Mouse (Mus musculus) forebrain, postnatal 0 days (tissue): ENCODE data around the gene Ubb. TPM values are rescaled to one million over a fixed set of nuclear protein-coding genes. Genes with fewer than 3 reads are reported as not detected.
A peak's percentile ranks its signal among the peaks of the same experiment; 100 is the strongest.

ENCODE experiments used
- ATAC-seq: fragments of 200-750 bp; cut with Nextera tagmentation; 2 replicates; pipeline ENCODE4 v1.8.0; 2017; ENCODE audit warnings: mild to moderate bottlenecking, moderate library complexity
- DNase-seq: peaks from one replicate; pipeline ENCODE4 v3.0.0-alpha.2; 2015
- H3K27ac ChIP-seq: fragments of 300-500 bp; sonication (generic); 2 replicates; pipeline ENCODE4 v1.5.1; 2014; ENCODE audit warnings: low read depth, mild to moderate bottlenecking, antibody characterized with exemption, low read length, moderate library complexity, mixed read lengths
- H3K27me3 ChIP-seq: fragments of 300-500 bp; sonication (generic); 2 replicates; pipeline ENCODE4 v1.6.1; 2014; ENCODE audit warnings: mild to moderate bottlenecking, low read length, mixed read lengths; ENCODE audit not compliant: insufficient read depth
- H3K36me3 ChIP-seq: fragments of 300-500 bp; sonication (generic); 2 replicates; pipeline ENCODE4 v1.6.1; 2014; ENCODE audit warnings: mild to moderate bottlenecking, moderate library complexity; ENCODE audit not compliant: insufficient read depth
- H3K4me1 ChIP-seq: fragments of 300-500 bp; sonication (generic); 2 replicates; pipeline ENCODE4 v1.6.1; 2014; ENCODE audit warnings: antibody characterized with exemption; ENCODE audit not compliant: insufficient read depth
- H3K4me2 ChIP-seq: fragments of 300-500 bp; sonication (generic); 2 replicates; pipeline ENCODE4 v1.6.1; 2014; ENCODE audit warnings: low read depth, mild to moderate bottlenecking, moderate library complexity
- H3K4me3 ChIP-seq: fragments of 300-500 bp; sonication (generic); 2 replicates; pipeline ENCODE4 v1.5.1; 2014; ENCODE audit warnings: low read depth, low read length, mixed read lengths
- H3K9ac ChIP-seq: fragments of 300-500 bp; sonication (generic); 2 replicates; pipeline ENCODE4 v1.6.1; 2014; ENCODE audit warnings: mild to moderate bottlenecking
- H3K9me3 ChIP-seq: fragments of 300-500 bp; sonication (generic); 2 replicates; pipeline ENCODE4 v1.6.1; 2016; ENCODE audit warnings: low read length
- CTCF ChIP-seq: sonication (generic); IDR thresholded peaks from 2 replicates; pipeline ENCODE4 v1.5.1; 2016; ENCODE audit warnings: antibody characterized with exemption, control low read depth, low read depth
- WGBS: fragments of 180-500 bp; shearing (Covaris S2); extraction: QIAGEN DNeasy Blood & Tissue Kit; methylation state at CpG from one replicate; pipeline ENCODE4 v1.1.7; 2014; 5-methylcytosine and 5-hydroxymethylcytosine counted together
- polyA plus RNA-seq: library from polyadenylated mRNA; unstranded; fragments of >200 nt; fragmentation: Nextera tagmentation; extraction: Ambion mirVana; gene quantifications from 2 replicates; pipeline ENCODE4 v1.2.1, GENCODE M21; 2015
- total RNA-seq: library from RNA; depleted of rRNA; stranded (reverse); fragments of >200 nt; gene quantifications from 2 replicates; pipeline ENCODE4 v1.2.3, GENCODE M21; 2014; rRNA removed

Gene Ubb
- total and polyA plus RNA-seq, 2 experiments from 2014 or later, result 1,190 to 4,663 TPM

GRCm38 (mm10) chr11:62601732-62602618 is 51.0 kb downstream of the Ubb start:
- Histone ChIP-seq H3K9ac (peak overlapping the region; percentile 57), H3K4me2 (peak overlapping the region; percentile 60), H3K4me3 (peak overlapping the region; percentile 77), H3K27me3 (no peaks in the 10 kb centered on the region), H3K36me3 (peaks cover 35% of the 10 kb centered on the region), H3K4me1 (peaks cover 26% of the 10 kb centered on the region), H3K9me3 (no peaks in the 10 kb centered on the region), H3K27ac (peak overlapping the region; percentile 83)
- WGBS, result 12% methylated on average over 17 of the region's 17 CpGs
- TF ChIP-seq CTCF, result no peak
- no peak for DNase-seq
- peak; percentile 25 for ATAC-seq

Other genes starting within 250 kb of the Ubb start
- gene Pigl, start 92.7 kb upstream of the Ubb start, total RNA-seq, result 4.6 and 4.8 TPM in 2 replicates
- 4.6 and 5.9 TPM in 2 replicates for gene Pigl, start 92.7 kb upstream of the Ubb start, polyA plus RNA-seq
- 117 and 122 TPM in 2 replicates for gene Ncor1, start 92.6 kb upstream of the Ubb start, total RNA-seq
- gene Ncor1, start 92.6 kb upstream of the Ubb start, polyA plus RNA-seq, result 108 and 153 TPM in 2 replicates
- gene Cenpv, start 11.9 kb upstream of the Ubb start, total RNA-seq, result 79.0 and 112 TPM in 2 replicates
- gene Cenpv, start 11.9 kb upstream of the Ubb start, polyA plus RNA-seq, result 50.8 and 68.0 TPM in 2 replicates
- gene Trpv2, start 23.3 kb downstream of the Ubb start, total RNA-seq, result 38.1 and 46.6 TPM in 2 replicates
- gene Trpv2, start 23.3 kb downstream of the Ubb start, polyA plus RNA-seq, result 21.6 and 26.2 TPM in 2 replicates
- 13.2 and 18.1 TPM in 2 replicates for gene Lrrc75a, start 97.4 kb downstream of the Ubb start, total RNA-seq
- 6.5 and 7.1 TPM in 2 replicates for gene Lrrc75a, start 97.4 kb downstream of the Ubb start, polyA plus RNA-seq
- gene Mmgt2, start 97.5 kb downstream of the Ubb start, total RNA-seq, result 22.6 and 37.0 TPM in 2 replicates
- gene Mmgt2, start 97.5 kb downstream of the Ubb start, polyA plus RNA-seq, result 22.4 and 23.3 TPM in 2 replicates
- 26.5 and 32.8 TPM in 2 replicates for gene Zfp287, start 180.7 kb downstream of the Ubb start, total RNA-seq
- gene Zfp287, start 180.7 kb downstream of the Ubb start, polyA plus RNA-seq, result 9.9 and 14.4 TPM in 2 replicates
- not detected in 2 replicates for gene Gm10428, start 201.9 kb downstream of the Ubb start, total RNA-seq
- not detected in 2 replicates for gene Gm10428, start 201.9 kb downstream of the Ubb start, polyA plus RNA-seq
- gene Zfp286, start 238.3 kb downstream of the Ubb start, total RNA-seq, result 20.8 and 24.6 TPM in 2 replicates
- gene Zfp286, start 238.3 kb downstream of the Ubb start, polyA plus RNA-seq, result 17.9 and 19.1 TPM in 2 replicates